Mouse (Mus musculus) MEL (cell line): ENCODE data around the gene St6galnac3. TPM values are rescaled to one million over a fixed set of nuclear protein-coding genes. Genes with fewer than 3 reads are reported as not detected.
A peak's percentile ranks its signal among the peaks of the same experiment; 100 is the strongest.

Source experiments
- DNase-seq: peaks from one replicate; pipeline ENCODE4 v3.0.0; 2011; ENCODE audit warnings: low read depth, low spot score
- H3K27ac ChIP-seq: 2 replicates; pipeline ENCODE4 v1.5.1; 2012; ENCODE audit warnings: low read depth, mild to moderate bottlenecking, control low read depth, low read length, moderate library complexity; ENCODE audit not compliant: control insufficient read depth
- H3K27me3 ChIP-seq, 2 experiments: fragments of 150-350 bp in 1 of 2; sonication (generic) in 1 of 2; 2 replicates each; pipeline ENCODE4 v1.6.1; 2012; ENCODE audit warnings: low read length in 2 of 2, mild to moderate bottlenecking in 2 of 2, improper control_type of control experiment in 1 of 2, moderate library complexity in 1 of 2; ENCODE audit not compliant: insufficient read depth in 2 of 2, control insufficient read depth in 1 of 2
- H3K36me3 ChIP-seq, 2 experiments: 2 replicates each; pipeline ENCODE4 v1.6.1; 2012 to 2014; ENCODE audit warnings: low read length in 2 of 2, improper control_type of control experiment in 1 of 2, inconsistent platforms in 1 of 2, mild to moderate bottlenecking in 1 of 2; ENCODE audit not compliant: insufficient read depth in 2 of 2, control insufficient read depth in 1 of 2
- H3K4me1 ChIP-seq, 2 experiments: fragments of 150-350 bp in 1 of 2; sonication (generic) in 1 of 2; 2 replicates each; pipeline ENCODE4 v1.6.1; 2012; ENCODE audit warnings: low read length in 2 of 2, improper control_type of control experiment in 1 of 2, mild to moderate bottlenecking in 1 of 2; ENCODE audit not compliant: insufficient read depth in 2 of 2, control insufficient read depth in 1 of 2
- H3K4me3 ChIP-seq, 2 experiments: fragments of 150-350 bp in 1 of 2; sonication (generic) in 1 of 2; 2 replicates each; pipeline ENCODE4 v1.5.1; 2012; ENCODE audit warnings: low read depth in 2 of 2, low read length in 2 of 2, mild to moderate bottlenecking in 2 of 2, moderate library complexity in 2 of 2, control low read depth in 1 of 2, improper control_type of control experiment in 1 of 2; ENCODE audit not compliant: control insufficient read depth in 1 of 2, insufficient read depth in 1 of 2
- H3K79me2 ChIP-seq: 2 replicates; pipeline ENCODE4 v1.6.1; 2012; ENCODE audit warnings: mild to moderate bottlenecking, low read length, moderate library complexity; ENCODE audit not compliant: control insufficient read depth, poor library complexity, insufficient read depth
- H3K9ac ChIP-seq: 2 replicates; pipeline ENCODE4 v1.6.1; 2012; ENCODE audit warnings: low read depth, mild to moderate bottlenecking, control low read depth, low read length, moderate library complexity; ENCODE audit not compliant: control insufficient read depth, poor library complexity, severe bottlenecking
- H3K9me3 ChIP-seq: fragments of 150-350 bp; sonication (generic); replicated peaks from 2 replicates; pipeline ENCODE4 v1.6.1; 2012; ENCODE audit warnings: mild to moderate bottlenecking, low read length, improper control_type of control experiment, moderate library complexity; ENCODE audit not compliant: insufficient read depth
- BHLHE40 ChIP-seq: IDR thresholded peaks from 2 replicates; pipeline ENCODE4 v1.6.1; 2012; ENCODE audit warnings: low read depth, mild to moderate bottlenecking, inconsistent platforms, low read length, improper control_type of control experiment, borderline replicate concordance
- CHD1 ChIP-seq: IDR thresholded peaks from 2 replicates; pipeline ENCODE4 v1.6.1; 2012; ENCODE audit warnings: low read depth, mild to moderate bottlenecking, inconsistent platforms, low read length, improper control_type of control experiment
- CHD2 ChIP-seq: IDR thresholded peaks from 2 replicates; pipeline ENCODE4 v1.6.1; 2011; ENCODE audit warnings: low read length, improper control_type of control experiment
- CTCF ChIP-seq, 3 experiments: IDR thresholded peaks in 2 of 3; conservative IDR thresholded peaks in 1 of 3; 2 replicates each; pipeline ENCODE4 v1.5.1; 2011 to 2012; ENCODE audit warnings: low read length in 3 of 3, low read depth in 2 of 3, mild to moderate bottlenecking in 2 of 3, improper control_type of control experiment in 1 of 3, inconsistent platforms in 1 of 3, mixed read lengths in 1 of 3, moderate library complexity in 1 of 3; ENCODE audit not compliant: control insufficient read depth in 1 of 3, insufficient read depth in 1 of 3, poor library complexity in 1 of 3, severe bottlenecking in 1 of 3
- E2F4 ChIP-seq: IDR thresholded peaks from 2 replicates; pipeline ENCODE4 v1.6.1; 2011; ENCODE audit warnings: low read depth, low read length, improper control_type of control experiment, borderline replicate concordance
- EP300 ChIP-seq, 2 experiments: IDR thresholded peaks; 2 replicates each; pipeline ENCODE4 v1.6.1; 2011; ENCODE audit warnings: improper control_type of control experiment in 2 of 2, low read length in 2 of 2, low read depth in 1 of 2, mild to moderate bottlenecking in 1 of 2
- GATA1 ChIP-seq: IDR thresholded peaks from 2 replicates; pipeline ENCODE4 v1.6.1; 2011; ENCODE audit warnings: low read depth, low read length, improper control_type of control experiment
- KAT2A ChIP-seq: conservative IDR thresholded peaks from 2 replicates; pipeline ENCODE4 v1.6.1; 2012; ENCODE audit warnings: low read depth, low read length, improper control_type of control experiment, inconsistent platforms
- MAFK ChIP-seq: IDR thresholded peaks from 2 replicates; pipeline ENCODE4 v1.6.1; 2011; ENCODE audit warnings: low read depth, mild to moderate bottlenecking, low read length, improper control_type of control experiment, borderline replicate concordance
- MAZ ChIP-seq: IDR thresholded peaks from 2 replicates; pipeline ENCODE4 v1.6.1; 2012; ENCODE audit warnings: low read depth, mild to moderate bottlenecking, inconsistent platforms, low read length, improper control_type of control experiment
- NRF1 ChIP-seq: IDR thresholded peaks from 2 replicates; pipeline ENCODE4 v1.6.1; 2014; ENCODE audit warnings: low read depth, mild to moderate bottlenecking, inconsistent platforms, low read length, improper control_type of control experiment, moderate library complexity; ENCODE audit not compliant: poor library complexity, insufficient read depth, severe bottlenecking
- RAD21 ChIP-seq: IDR thresholded peaks from 2 replicates; pipeline ENCODE4 v1.6.1; 2011; ENCODE audit warnings: mild to moderate bottlenecking, low read depth, low read length, improper control_type of control experiment
- RCOR1 ChIP-seq: IDR thresholded peaks from 2 replicates; pipeline ENCODE4 v1.6.1; 2012; ENCODE audit warnings: low read depth, mild to moderate bottlenecking, inconsistent platforms, low read length, improper control_type of control experiment
- SIN3A ChIP-seq: IDR thresholded peaks from 2 replicates; pipeline ENCODE4 v1.6.1; 2012; ENCODE audit warnings: low read length, improper control_type of control experiment, inconsistent platforms
- SMC3 ChIP-seq: IDR thresholded peaks from 2 replicates; pipeline ENCODE4 v1.6.1; 2011; ENCODE audit warnings: low read depth, low read length, improper control_type of control experiment
- TAL1 ChIP-seq: IDR thresholded peaks from 2 replicates; pipeline ENCODE4 v1.6.1; 2012; ENCODE audit warnings: mild to moderate bottlenecking, inconsistent platforms, low read length, moderate library complexity, mixed read lengths
- TBP ChIP-seq: IDR thresholded peaks from 2 replicates; pipeline ENCODE4 v1.8.0; 2011; ENCODE audit warnings: low read depth, low read length, improper control_type of control experiment
- ZC3H11A ChIP-seq: IDR thresholded peaks from 2 replicates; pipeline ENCODE4 v1.6.1; 2012; ENCODE audit warnings: low read depth, mild to moderate bottlenecking, inconsistent platforms, low read length, improper control_type of control experiment
- ZKSCAN1 ChIP-seq: IDR thresholded peaks from 2 replicates; pipeline ENCODE4 v1.6.1; 2012; ENCODE audit warnings: low read depth, mild to moderate bottlenecking, inconsistent platforms, low read length, improper control_type of control experiment, moderate library complexity
- ZMIZ1 ChIP-seq: IDR thresholded peaks from 2 replicates; pipeline ENCODE4 v1.6.1; 2012; ENCODE audit warnings: low read depth, mild to moderate bottlenecking, inconsistent platforms, low read length, improper control_type of control experiment, moderate library complexity
- ZNF384 ChIP-seq: IDR thresholded peaks from 2 replicates; pipeline ENCODE4 v1.6.1; 2012; ENCODE audit warnings: low read depth, mild to moderate bottlenecking, inconsistent platforms, low read length, improper control_type of control experiment
- polyA plus RNA-seq, 2 experiments: library from polyadenylated mRNA; stranded (reverse) in 1 of 2; unstranded in 1 of 2; fragments of >175 nt in 1 of 2; fragments of >200 nt in 1 of 2; gene quantifications; 2 replicates each; pipeline versions ENCODE4 v1.2.1 to v1.2.4; 2012; ENCODE audit warnings: low replicate concordance in 2 of 2, low read depth in 1 of 2; ENCODE audit not compliant: insufficient read length in 2 of 2, insufficient read depth in 1 of 2, missing spikeins in 1 of 2
- total RNA-seq: library from RNA; depleted of rRNA; stranded (reverse); fragments of 300-350 nt; gene quantifications from 2 replicates; pipeline ENCODE4 v1.2.3, GENCODE M21; 2012

The St6galnac3 gene
- total and polyA plus RNA-seq, 3 experiments = 7.8 to 11.4 TPM; not detected in 1

DNA sequence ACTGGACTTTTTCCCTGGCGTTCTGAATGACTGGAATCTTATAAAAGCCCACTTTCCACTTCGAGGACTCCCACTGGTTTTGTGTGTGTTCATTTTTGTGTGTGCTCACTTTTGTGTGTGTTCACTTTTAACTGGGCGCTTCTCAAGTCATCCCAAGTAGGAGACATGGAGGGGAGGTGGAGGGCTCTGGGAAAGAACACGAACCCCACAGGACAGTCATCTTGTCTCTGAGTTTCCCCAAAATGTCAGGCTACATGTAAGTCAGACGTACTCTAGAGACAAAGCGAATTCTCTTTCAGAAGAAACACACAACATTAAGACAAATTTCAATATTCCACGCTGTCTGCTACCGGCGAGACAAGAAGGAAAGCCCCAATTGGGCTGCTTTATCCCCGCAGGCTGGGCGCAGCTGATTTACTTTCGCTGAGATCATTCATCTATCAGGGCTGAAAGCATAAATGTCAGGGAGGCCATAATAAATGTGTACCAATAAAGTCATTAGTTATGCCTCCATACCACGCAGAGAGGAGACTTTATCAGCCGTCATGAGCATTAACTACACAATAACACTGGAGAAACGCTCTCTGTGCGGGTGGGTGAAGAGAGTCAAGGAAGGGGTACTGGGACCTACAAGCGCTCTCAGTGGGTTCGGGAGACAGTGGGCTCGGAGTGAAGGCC is 119.7 kb downstream of the St6galnac3 start:
- no peaks in the 10 kb centered on the region for H3K79me2 ChIP-seq
- TF ChIP-seq SIN3A (no peak), SMC3 (no peak), GATA1 (no peak), MAZ (no peak), KAT2A (no peak), ZMIZ1 (no peak), ZC3H11A (no peak), E2F4 (no peak), EP300 (IDR thresholded peaks at IDR 0.05; ENCODE audit: low read depth in 1 of 2, low read length in 2 of 2) (no peak), RCOR1 (no peak), ZNF384 (no peak), CHD2 (no peak), MAFK (no peak), TBP (no peak)
- no peaks in the 10 kb centered on the region for H3K27me3 ChIP-seq
- no peak overlapping the region for H3K4me3 ChIP-seq
- H3K9ac ChIP-seq = no peak overlapping the region
- H3K36me3 ChIP-seq = no peaks in the 10 kb centered on the region
- no peak overlapping the region for H3K27ac ChIP-seq
- H3K9me3 ChIP-seq = no peaks in the 10 kb centered on the region
- no peaks in the 10 kb centered on the region for H3K4me1 ChIP-seq
- no peak for DNase-seq

DNA sequence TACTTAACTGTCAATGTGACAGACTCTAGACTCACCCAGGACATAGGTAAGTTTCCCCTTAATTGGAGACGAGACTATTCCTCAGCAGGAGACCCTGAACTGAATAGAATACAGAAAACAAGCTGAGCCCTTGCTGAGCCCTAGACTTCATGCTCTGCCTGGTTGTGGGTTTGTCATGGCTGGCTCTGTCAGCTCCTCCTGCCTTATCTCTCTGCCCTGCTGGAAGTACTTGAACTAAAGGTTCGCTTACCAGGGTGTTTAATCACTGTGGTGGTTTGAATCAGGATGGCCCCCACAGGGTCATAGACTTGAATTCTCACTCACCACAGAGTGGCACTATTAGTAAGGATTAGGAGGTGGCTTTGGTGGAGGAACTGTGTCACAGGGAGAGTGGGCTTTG is 125.8 kb downstream of the St6galnac3 start:
- TF ChIP-seq NRF1 (no peak), SMC3 (peak; percentile 16; the same call in 1 of the 2 replicates), GATA1 (peak; percentile 26; the same call in 1 of the 2 replicates), EP300 (IDR thresholded peaks at IDR 0.05; ENCODE audit: low read depth in 1 of 2, low read length in 2 of 2) (no peak)
- DNase-seq = peak; percentile 47

GRCm38 (mm10) chr3:153598631-153599030 is 126.3 kb downstream of the St6galnac3 start:
- DNase-seq = peak; percentile 34
- H3K27me3 ChIP-seq = no peaks in the 10 kb centered on the region
- TF ChIP-seq GATA1 = no peak
- no peak for TF ChIP-seq ZNF384
- TF ChIP-seq CTCF (IDR thresholded peaks at IDR 0.05 in 2 of 3, conservative IDR thresholded peaks at IDR 0.05 in 1 of 3; ENCODE audit: control insufficient read depth in 1 of 3, insufficient read depth in 1 of 3, low read depth in 2 of 3, low read length in 3 of 3, poor library complexity in 1 of 3, severe bottlenecking in 1 of 3) = peak; percentile 19 to 49 (median 32); a peak in 5 of 6 replicates
- TF ChIP-seq TAL1 = no peak
- 0 out of 2 replicates have a peak, but pooled peaks have one; percentile 3 for TF ChIP-seq RAD21
- TF ChIP-seq BHLHE40 = no peak
- no peak for TF ChIP-seq CHD1
- TF ChIP-seq ZC3H11A = no peak
- no peak for TF ChIP-seq E2F4
- TF ChIP-seq ZKSCAN1 = no peak
- H3K27ac ChIP-seq = no peak overlapping the region
- no peaks in the 10 kb centered on the region for H3K36me3 ChIP-seq
- no peaks in the 10 kb centered on the region for H3K4me1 ChIP-seq
- no peak overlapping the region for H3K9ac ChIP-seq
- no peak overlapping the region for H3K4me3 ChIP-seq
- H3K79me2 ChIP-seq = no peaks in the 10 kb centered on the region
- H3K9me3 ChIP-seq = no peaks in the 10 kb centered on the region

More for the DNA sequence above, 125.8 kb downstream of the St6galnac3 start:
- Histone ChIP-seq H3K9me3 (no peaks in the 10 kb centered on the region), H3K4me1 (no peaks in the 10 kb centered on the region), H3K9ac (no peak overlapping the region), H3K27me3 (no peaks in the 10 kb centered on the region), H3K4me3 (no peak overlapping the region), H3K27ac (no peak overlapping the region), H3K36me3 (no peaks in the 10 kb centered on the region), H3K79me2 (no peaks in the 10 kb centered on the region)
